Mouse (Mus musculus) adrenal gland, adult 10 weeks (tissue): ENCODE measurements around the gene Abhd6. TPM values are rescaled to one million over a fixed set of nuclear protein-coding genes. Genes with fewer than 3 reads are reported as not detected.

Source experiments
- polyA plus RNA-seq: library from polyadenylated mRNA; stranded (reverse); fragments of 350-450 nt; fragmentation: Illumina TruSeq; extraction: RNeasy Lipid Tissue Mini Kit (QIAGEN cat#74804); gene quantifications from one replicate; pipeline ENCODE4 v1.2.3, GENCODE M21; 2014; ENCODE audit warnings: low read depth, low replicate concordance

The Abhd6 gene
- polyA plus RNA-seq = 67.3 TPM

DNA sequence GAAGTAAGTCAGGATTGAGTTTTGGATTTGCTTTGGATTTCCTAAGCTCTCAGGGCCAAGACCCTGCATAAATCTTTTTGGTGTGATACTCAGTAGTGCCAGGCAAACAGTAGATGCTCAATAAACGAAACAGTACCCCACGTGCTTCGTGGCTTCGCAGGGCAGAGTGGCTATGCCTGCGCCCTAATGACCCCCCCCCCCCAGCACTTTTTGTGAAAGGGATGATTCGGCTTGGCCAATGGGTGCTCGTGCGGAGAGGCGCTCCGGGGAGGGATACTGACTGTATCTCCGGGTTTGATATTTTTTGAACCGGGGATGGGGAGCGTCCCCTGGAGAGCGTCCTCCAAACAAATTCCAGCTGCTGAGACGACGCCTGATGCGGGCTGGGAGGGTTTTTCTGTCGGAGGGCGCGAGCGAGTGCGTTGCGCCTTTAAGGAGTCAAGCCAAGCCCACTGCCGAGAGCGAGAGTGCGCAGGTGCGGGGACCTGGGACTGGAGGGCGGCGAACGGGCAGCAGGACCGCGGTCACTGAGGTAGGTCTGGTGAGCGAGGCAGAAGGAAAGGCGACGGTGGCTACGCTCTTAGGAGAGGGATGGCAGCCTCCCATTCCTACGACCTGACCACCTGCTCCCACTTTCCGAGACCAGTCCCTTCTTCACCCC lies at the start of gene Abhd6:
Abhd6 (plus strand) TSS at position 471 of the 661 bp plus-strand sequence.

GRCm38 (mm10) chr14:7957049-7957448 lies 45.7 kb upstream of the Abhd6 start, which contains the start of gene Gm45521:
TSS of gene Gm45521 (plus strand) at chr14:7957288.

GRCm38 (mm10) chr14:7994271-7994767 lies 8.4 kb upstream of the Abhd6 start, which contains the start of gene Dnase1l3:
TSS of gene Dnase1l3 (minus strand) at chr14:7994573.

DNA sequence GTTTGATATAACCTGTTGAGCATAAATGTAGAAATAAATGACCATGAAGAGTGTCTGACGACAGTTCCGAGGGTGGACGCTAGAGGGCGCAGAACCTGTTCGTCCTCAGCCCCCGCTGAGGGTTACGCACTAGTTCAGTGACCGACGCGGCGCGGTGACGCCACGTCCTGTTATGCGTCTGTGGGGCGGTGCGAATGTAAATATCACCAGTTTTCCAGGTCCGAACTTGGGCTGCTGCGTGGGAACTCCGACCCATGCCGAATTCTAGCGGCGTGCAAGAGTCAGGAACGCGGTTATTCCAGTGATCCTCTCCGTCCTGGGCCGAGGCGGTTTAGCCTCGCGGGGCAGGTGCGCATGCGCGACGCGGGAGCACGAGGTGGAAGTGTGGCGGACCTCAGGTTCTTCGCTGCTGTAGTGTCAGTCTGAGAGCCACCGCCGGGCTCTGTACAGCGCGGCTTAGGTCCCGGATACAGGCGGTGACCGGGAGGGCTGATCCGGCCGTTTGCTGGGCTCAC lies 77.5 kb downstream of the Abhd6 start, which contains the start of gene Rpp14:
Rpp14 (plus strand) TSS at position 203 of the 515 bp plus-strand sequence.

GRCm38 (mm10) chr14:8097978-8098686 lies 95.4 kb downstream of the Abhd6 start, which contains the start of gene Pxk:
TSS of gene Pxk (plus strand) at chr14:8098211.

Other genes with a start within 250 kb of the Abhd6 start
- gene Gm26661, start 211.3 kb upstream of the Abhd6 start, polyA plus RNA-seq = not detected
- gene Flnb, start 184.9 kb upstream of the Abhd6 start, polyA plus RNA-seq = 2.6 TPM
- not detected for gene Gm45521, start 45.6 kb upstream of the Abhd6 start, polyA plus RNA-seq
- gene Dnase1l3, start 8.3 kb upstream of the Abhd6 start, polyA plus RNA-seq = 0.41 TPM
- 89.6 TPM for gene Rpp14, start 77.5 kb downstream of the Abhd6 start, polyA plus RNA-seq
- 48.3 TPM for gene Pxk, start 95.3 kb downstream of the Abhd6 start, polyA plus RNA-seq
- 413 TPM for gene Pdhb, start 170.1 kb downstream of the Abhd6 start, polyA plus RNA-seq
- 27.6 TPM for gene Kctd6, start 211.2 kb downstream of the Abhd6 start, polyA plus RNA-seq